Comparison of ENCODE assay signal across 14 mouse cellular contexts in genomic region chr13:52606656-52607275, GRCm38 (mm10).
"Had no signal": no experiment of that assay in that cellular context is flagged by ENCODE, and none has a peak within 500 bp of the region (broad histone marks: within the 10 kb centered on the region; RNA-seq: fewer than 3 reads in every experiment).

No protein-coding gene starts in this region.

- H3K4me1 ChIP-seq: limb, embryonic 15.5 days; lung, embryonic 15.5 days; midbrain, embryonic 12.5 days had no signal

- H3K4me3 ChIP-seq: limb, embryonic 15.5 days; liver, embryonic 12.5 days; lung, embryonic 15.5 days; midbrain, embryonic 12.5 days; neural tube, embryonic 12.5 days had no signal

- ATAC-seq: liver, embryonic 12.5 days; midbrain, embryonic 16.5 days had no signal

- DNase-seq: kidney, adult 11 months; kidney, adult 9 months; kidney, postnatal 36 days; layer of hippocampus, adult 9-11 months; layer of hippocampus, postnatal 36 days; right cerebral cortex, postnatal 14 days; thymus, postnatal 36 days had no signal

- H3K27ac ChIP-seq: kidney, postnatal 0 days; limb, embryonic 15.5 days; liver, embryonic 12.5 days; lung, embryonic 15.5 days; midbrain, embryonic 12.5 days; neural tube, embryonic 12.5 days had no signal

- H3K27me3 ChIP-seq: limb, embryonic 15.5 days; liver, embryonic 12.5 days; lung, embryonic 15.5 days; midbrain, embryonic 12.5 days; neural tube, embryonic 12.5 days had no signal

- H3K36me3 ChIP-seq: limb, embryonic 15.5 days; liver, embryonic 12.5 days; lung, embryonic 15.5 days; midbrain, embryonic 12.5 days; neural tube, embryonic 12.5 days had no signal

- H3K9ac ChIP-seq: limb, embryonic 15.5 days; liver, embryonic 12.5 days; lung, embryonic 15.5 days; midbrain, embryonic 12.5 days; neural tube, embryonic 12.5 days had no signal

- H3K4me2 ChIP-seq: limb, embryonic 15.5 days; liver, embryonic 12.5 days; lung, embryonic 15.5 days; midbrain, embryonic 12.5 days; neural tube, embryonic 12.5 days had no signal

- H3K9me3 ChIP-seq: limb, embryonic 15.5 days; liver, embryonic 12.5 days; lung, embryonic 15.5 days; midbrain, embryonic 12.5 days; neural tube, embryonic 12.5 days had no signal
